Mouse (Mus musculus) heart, postnatal 0 days (tissue): ENCODE measurements around the gene Rps15a. TPM values are rescaled to one million over a fixed set of nuclear protein-coding genes. Genes with fewer than 3 reads are reported as not detected.

Experiments used
- ATAC-seq: fragments of 200-750 bp; cut with Nextera tagmentation; 2 replicates; pipeline ENCODE4 v1.8.0; 2017; ENCODE audit warnings: low read depth, moderate number of reproducible peaks, moderate library complexity; ENCODE audit not compliant: insufficient read depth
- DNase-seq: peaks from one replicate; pipeline ENCODE4 v3.0.0-alpha.2; 2016; ENCODE audit warnings: low spot score
- H3K27ac ChIP-seq: fragments of 300-500 bp; sonication (generic); 2 replicates; pipeline ENCODE4 v1.5.1; 2014; ENCODE audit warnings: low read depth, mild to moderate bottlenecking
- H3K27me3 ChIP-seq: fragments of 300-500 bp; sonication (generic); 2 replicates; pipeline ENCODE4 v1.6.1; 2014; ENCODE audit warnings: low read length, mixed read lengths; ENCODE audit not compliant: control insufficient read depth, insufficient read depth
- H3K36me3 ChIP-seq: fragments of 300-500 bp; sonication (generic); replicated peaks from 2 replicates; pipeline ENCODE4 v1.6.1; 2014; ENCODE audit warnings: low read length, mixed read lengths; ENCODE audit not compliant: control insufficient read depth, insufficient read depth
- H3K4me1 ChIP-seq: fragments of 300-500 bp; sonication (generic); 2 replicates; pipeline ENCODE4 v1.6.1; 2014; ENCODE audit warnings: antibody characterized with exemption; ENCODE audit not compliant: control insufficient read depth, insufficient read depth
- H3K4me2 ChIP-seq: fragments of 300-500 bp; sonication (generic); 2 replicates; pipeline ENCODE4 v1.6.1; 2014; ENCODE audit warnings: low read depth, mild to moderate bottlenecking, low read length, moderate library complexity
- H3K4me3 ChIP-seq: fragments of 300-500 bp; sonication (generic); 2 replicates; pipeline ENCODE4 v1.5.1; 2014; ENCODE audit warnings: low read depth, low read length
- H3K9ac ChIP-seq: fragments of 300-500 bp; sonication (generic); replicated peaks from 2 replicates; pipeline ENCODE4 v1.6.1; 2014; ENCODE audit warnings: low read depth, low read length, mixed read lengths
- H3K9me3 ChIP-seq: fragments of 300-500 bp; sonication (generic); replicated peaks from 2 replicates; pipeline ENCODE4 v1.6.1; 2016; ENCODE audit warnings: low read length; ENCODE audit not compliant: control insufficient read depth
- CTCF ChIP-seq: IDR thresholded peaks from 2 replicates; pipeline ENCODE4 v1.5.1; 2016; ENCODE audit warnings: antibody characterized with exemption, control low read depth, low read depth
- EP300 ChIP-seq: IDR thresholded peaks from 2 replicates; pipeline ENCODE4 v1.6.1; 2016; ENCODE audit warnings: antibody characterized with exemption, low read depth
- WGBS: fragments of 180-500 bp; shearing (Covaris S2); extraction: QIAGEN DNeasy Blood & Tissue Kit; methylation state at CpG from one replicate; pipeline ENCODE4 v1.1.7; 2014; 5-methylcytosine and 5-hydroxymethylcytosine counted together
- polyA plus RNA-seq: library from polyadenylated mRNA; unstranded; fragments of >200 nt; fragmentation: Nextera tagmentation; extraction: Ambion mirVana; gene quantifications from 2 replicates; pipeline ENCODE4 v1.2.1, GENCODE M21; 2015
- total RNA-seq: library from RNA; depleted of rRNA; stranded (reverse); fragments of >200 nt; gene quantifications from 2 replicates; pipeline ENCODE4 v1.2.3, GENCODE M21; 2014; ENCODE audit warnings: low replicate concordance; rRNA removed

Rps15a gene
- total RNA-seq = 366 and 413 TPM in 2 replicates
- 397 and 415 TPM in 2 replicates for polyA plus RNA-seq

DNA sequence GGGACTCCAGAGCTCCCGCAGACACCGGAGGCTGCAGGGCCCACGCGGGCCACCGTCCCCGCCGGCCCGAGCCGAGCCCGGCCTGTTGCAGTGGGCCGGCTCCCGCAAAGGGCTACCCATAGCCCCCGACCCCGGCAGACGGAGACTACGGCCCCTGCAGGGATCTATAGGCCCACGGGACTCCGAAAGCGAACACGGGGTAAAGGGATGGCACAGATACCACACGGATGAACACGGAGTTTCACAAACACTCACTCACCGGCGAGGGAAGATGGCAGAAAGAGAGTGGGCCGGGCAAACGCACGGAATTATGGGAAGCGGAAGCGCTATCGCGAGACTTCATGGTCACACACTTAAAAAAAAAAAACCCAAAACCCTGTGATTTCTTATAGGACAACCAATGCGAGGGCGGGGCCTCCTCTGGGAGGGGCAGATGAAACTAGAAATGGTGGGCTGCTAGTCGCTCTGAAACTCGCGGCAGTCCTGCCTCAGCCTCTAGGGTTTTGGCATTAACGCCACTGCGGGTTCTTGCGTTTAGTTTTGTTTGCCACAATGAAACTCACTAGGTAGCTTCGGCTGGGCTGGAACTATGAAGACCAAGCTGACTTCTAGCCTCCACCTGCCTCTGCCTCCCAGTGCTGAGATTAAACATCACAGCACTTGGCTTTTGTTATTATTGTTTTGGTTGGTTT lies at the start of gene Rps15a:
Gene Rps15a (minus strand): TSS at position 312 of the 692 bp plus-strand sequence.
- Histone ChIP-seq H3K4me1 (peaks cover 37% of the 10 kb centered on the region), H3K9ac (peak within 1 kb of the TSS; percentile 85), H3K27me3 (no peaks in the 10 kb centered on the region), H3K9me3 (no peaks in the 10 kb centered on the region), H3K4me3 (peak within 1 kb of the TSS; percentile 70), H3K27ac (peak within 1 kb of the TSS; percentile 88), H3K4me2 (peak within 1 kb of the TSS; percentile 92), H3K36me3 (peaks cover 70% of the 10 kb centered on the region)
- no peak for TF ChIP-seq CTCF
- peak; percentile 97 for TF ChIP-seq EP300
- under 1% methylated on average over 40 of the region's 40 CpGs for WGBS
- ATAC-seq (peak; percentile 88), DNase-seq (peak; percentile 93)

DNA sequence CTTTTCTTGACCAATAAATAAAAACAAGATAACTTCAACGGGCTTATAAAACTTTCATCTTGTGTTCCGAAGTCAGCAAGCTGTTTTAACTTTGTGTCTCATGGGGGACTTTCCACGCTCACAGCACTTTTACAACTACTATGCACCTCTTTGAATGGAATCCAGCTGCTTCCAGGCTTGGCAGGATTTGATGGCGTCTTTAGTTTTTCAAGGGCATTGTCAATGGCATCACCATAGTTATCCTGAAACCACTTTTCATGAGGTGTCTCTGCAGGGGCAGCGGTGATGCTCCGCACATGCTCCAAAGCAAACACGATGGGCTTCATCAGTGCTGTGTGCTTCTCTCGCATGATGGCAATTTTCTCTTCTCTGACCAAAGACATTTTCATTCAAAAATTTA lies 47.0 kb upstream of the Rps15a start:
- H3K36me3 ChIP-seq = peaks cover 72% of the 10 kb centered on the region
- no peaks in the 10 kb centered on the region for H3K9me3 ChIP-seq
- WGBS = 89% methylated on average over 8 of the region's 8 CpGs
- TF ChIP-seq CTCF (no peak), EP300 (no peak)
- no peaks in the 10 kb centered on the region for H3K4me1 ChIP-seq
- H3K9ac ChIP-seq = no peak overlapping the region
- DNase-seq = no peak
- ATAC-seq = no peak
- H3K27me3 ChIP-seq = no peaks in the 10 kb centered on the region
- H3K27ac ChIP-seq = no peak overlapping the region
- no peak overlapping the region for H3K4me2 ChIP-seq
- H3K4me3 ChIP-seq = no peak overlapping the region

DNA sequence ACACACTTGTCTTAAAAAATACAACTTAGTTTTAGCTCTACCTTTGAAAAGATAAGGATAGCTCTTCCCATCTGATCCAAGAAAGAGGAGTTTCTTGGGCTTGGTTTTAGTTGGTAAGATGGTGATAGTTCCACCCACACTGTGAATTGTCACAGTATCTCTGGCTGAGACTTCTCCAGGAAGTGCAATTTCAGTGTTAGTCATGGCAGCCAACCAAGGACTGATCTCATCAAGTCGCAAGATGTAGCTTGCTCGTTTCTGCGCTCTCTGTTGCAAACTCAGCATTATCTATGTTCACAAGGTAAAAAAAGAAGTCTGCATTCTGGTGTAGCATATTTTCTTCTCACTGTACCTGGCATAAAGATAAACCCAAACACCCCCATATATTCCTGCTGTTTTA lies 44.1 kb upstream of the Rps15a start:
- H3K4me2 ChIP-seq = no peak overlapping the region
- H3K4me1 ChIP-seq = no peaks in the 10 kb centered on the region
- H3K9me3 ChIP-seq = no peaks in the 10 kb centered on the region
- ATAC-seq (no peak), DNase-seq (no peak)
- TF ChIP-seq CTCF = no peak
- no peak for TF ChIP-seq EP300
- H3K36me3 ChIP-seq = peaks cover 73% of the 10 kb centered on the region
- no peak overlapping the region for H3K27ac ChIP-seq
- H3K9ac ChIP-seq = no peak overlapping the region
- H3K27me3 ChIP-seq = no peaks in the 10 kb centered on the region
- H3K4me3 ChIP-seq = no peak overlapping the region
- WGBS = 73% methylated on average over 3 of the region's 3 CpGs

DNA sequence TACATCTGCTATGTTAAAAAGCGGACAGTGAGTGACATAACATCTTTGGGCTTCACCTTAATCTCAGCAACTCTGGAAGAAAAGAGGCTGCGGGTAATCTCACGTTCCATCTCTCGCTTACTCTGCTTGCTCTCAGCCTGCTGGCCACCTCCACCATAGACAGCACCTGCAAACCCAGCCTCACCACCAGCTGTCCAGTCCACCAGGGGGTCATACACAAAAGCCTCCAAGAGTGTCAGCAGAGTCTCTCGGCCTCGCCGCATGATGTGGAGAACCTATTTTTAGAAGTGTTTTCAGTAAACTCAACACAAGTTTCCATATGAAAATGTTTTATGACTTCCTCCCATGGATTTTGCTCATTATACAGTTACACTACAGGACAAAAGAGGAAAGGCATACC lies 40.5 kb upstream of the Rps15a start:
- WGBS = 63% methylated on average over 7 of the region's 7 CpGs
- no peak overlapping the region for H3K27ac ChIP-seq
- H3K4me3 ChIP-seq = no peak overlapping the region
- H3K4me2 ChIP-seq = no peak overlapping the region
- ATAC-seq = no peak
- TF ChIP-seq EP300 (no peak), CTCF (no peak)
- no peaks in the 10 kb centered on the region for H3K4me1 ChIP-seq
- DNase-seq = peak; percentile 19
- no peaks in the 10 kb centered on the region for H3K9me3 ChIP-seq
- H3K36me3 ChIP-seq = peaks cover 92% of the 10 kb centered on the region
- H3K9ac ChIP-seq = no peak overlapping the region
- no peaks in the 10 kb centered on the region for H3K27me3 ChIP-seq

DNA sequence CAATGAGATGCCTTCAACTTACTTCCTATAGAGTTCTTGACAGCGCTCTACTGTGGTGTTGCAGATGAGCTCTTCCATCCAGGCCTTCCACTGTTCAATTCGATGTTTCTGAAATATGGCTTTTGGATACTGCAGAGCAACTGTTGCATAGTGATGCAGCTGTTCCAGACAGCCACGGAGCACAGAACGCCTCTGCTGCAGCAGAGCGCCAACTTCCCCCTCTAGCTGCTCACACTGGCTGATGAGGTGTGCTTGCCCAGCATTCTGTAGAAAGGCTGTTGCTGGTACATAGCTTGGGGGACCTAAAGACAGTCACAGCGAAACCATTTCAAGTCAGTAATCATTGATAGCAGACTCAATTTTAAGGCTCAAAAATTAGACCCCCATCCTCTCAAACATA lies 38.2 kb upstream of the Rps15a start:
- DNase-seq (no peak), ATAC-seq (no peak)
- Histone ChIP-seq H3K9me3 (no peaks in the 10 kb centered on the region), H3K4me3 (no peak overlapping the region), H3K9ac (no peak overlapping the region), H3K27me3 (no peaks in the 10 kb centered on the region), H3K4me2 (no peak overlapping the region), H3K27ac (no peak overlapping the region), H3K36me3 (peaks cover 88% of the 10 kb centered on the region), H3K4me1 (no peaks in the 10 kb centered on the region)
- WGBS = 90% methylated on average over 6 of the region's 6 CpGs
- no peak for TF ChIP-seq CTCF

DNA sequence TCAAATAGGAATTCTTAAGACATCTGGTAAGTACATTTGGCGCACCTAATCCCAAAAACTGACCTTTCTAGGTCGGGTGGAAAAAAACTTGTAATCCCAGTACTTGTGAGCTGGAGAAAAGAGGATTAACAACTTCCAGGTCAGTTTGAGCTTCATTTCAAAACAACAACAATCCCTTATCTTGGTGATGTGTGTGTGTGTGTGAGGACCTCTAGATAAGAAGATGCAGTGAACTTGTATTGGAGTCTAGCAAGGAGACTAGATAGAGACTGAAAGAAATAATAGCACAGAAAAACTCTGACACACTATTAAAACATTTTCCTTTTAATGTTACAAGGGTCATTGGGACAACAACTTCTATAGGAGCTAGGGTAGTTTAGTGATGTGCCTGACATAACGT lies 27.6 kb upstream of the Rps15a start:
- no peaks in the 10 kb centered on the region for H3K27me3 ChIP-seq
- no peak for ATAC-seq
- no peaks in the 10 kb centered on the region for H3K4me1 ChIP-seq
- 79% methylated on average over 3 of the region's 3 CpGs for WGBS
- no peak overlapping the region for H3K27ac ChIP-seq
- H3K9ac ChIP-seq = no peak overlapping the region
- H3K9me3 ChIP-seq = no peaks in the 10 kb centered on the region
- TF ChIP-seq CTCF (no peak), EP300 (no peak)
- H3K4me2 ChIP-seq = no peak overlapping the region
- peaks cover 89% of the 10 kb centered on the region for H3K36me3 ChIP-seq
- H3K4me3 ChIP-seq = no peak overlapping the region
- DNase-seq = no peak
